Mouse (Mus musculus): Measurements from ENCODE around the gene Kcnj9. TPM values are rescaled to one million over a fixed set of nuclear protein-coding genes. Genes with fewer than 3 reads are reported as not detected.

Gene Kcnj9
- total and polyA plus RNA-seq, 2 experiments, result 0.02 to 0.09 TPM

GRCm38 (mm10) chr1:172274116-172274515 is 55.0 kb downstream of the Kcnj9 start:
- Histone ChIP-seq H3K27me3 (ENCODE audit: control insufficient read depth, insufficient read depth, low read length) (no peaks in the 10 kb centered on the region), H3K27ac (replicated peaks; ENCODE audit: insufficient read depth, low read depth, low read length) (no peak overlapping the region), H3K4me3 (ENCODE audit: insufficient read depth, low read depth, low read length) (no peak overlapping the region), H3K79me2 (ENCODE audit: control insufficient read depth, insufficient read depth, low read length) (no peaks in the 10 kb centered on the region), H3K9ac (ENCODE audit: low read depth, low read length) (no peak overlapping the region), H3K4me1 (ENCODE audit: control insufficient read depth, insufficient read depth, low read length) (peaks cover 7% of the 10 kb centered on the region; the same call in 1 of the 2 replicates), H3K36me3 (ENCODE audit: control insufficient read depth, insufficient read depth, low read length) (no peaks in the 10 kb centered on the region)
- WGBS, result 32% methylated on average over 5 of the region's 5 CpGs
- DNase-seq (ENCODE audit: extremely low read depth, low read depth, low spot score), result peak; percentile 61
- TF ChIP-seq POLR2A (IDR thresholded peaks at IDR 0.05; ENCODE audit: extremely low read depth, insufficient read depth, low read length), result no peak
- no peak for TF ChIP-seq CTCF (IDR thresholded peaks at IDR 0.05; ENCODE audit: low read depth, low read length)

GRCm38 (mm10) chr1:172273386-172273785 is 55.7 kb downstream of the Kcnj9 start:
- no peak overlapping the region for H3K4me3 ChIP-seq (ENCODE audit: insufficient read depth, low read depth, low read length)
- peaks cover 7% of the 10 kb centered on the region; the same call in 1 of the 2 replicates for H3K4me1 ChIP-seq (ENCODE audit: control insufficient read depth, insufficient read depth, low read length)
- H3K9ac ChIP-seq (ENCODE audit: low read depth, low read length), result no peak overlapping the region
- H3K79me2 ChIP-seq (ENCODE audit: control insufficient read depth, insufficient read depth, low read length), result no peaks in the 10 kb centered on the region
- H3K27ac ChIP-seq (replicated peaks; ENCODE audit: insufficient read depth, low read depth, low read length), result no peak overlapping the region
- no peak for TF ChIP-seq CTCF (IDR thresholded peaks at IDR 0.05; ENCODE audit: low read depth, low read length)
- no peak for TF ChIP-seq POLR2A (IDR thresholded peaks at IDR 0.05; ENCODE audit: extremely low read depth, insufficient read depth, low read length)
- no peaks in the 10 kb centered on the region for H3K27me3 ChIP-seq (ENCODE audit: control insufficient read depth, insufficient read depth, low read length)
- H3K36me3 ChIP-seq (ENCODE audit: control insufficient read depth, insufficient read depth, low read length), result no peaks in the 10 kb centered on the region
- DNase-seq (ENCODE audit: extremely low read depth, low read depth, low spot score), result no peak
- 90% methylated on average over 6 of the region's 6 CpGs for WGBS

GRCm38 (mm10) chr1:172271765-172272164 is 57.4 kb downstream of the Kcnj9 start:
- no peak overlapping the region for H3K9ac ChIP-seq (ENCODE audit: low read depth, low read length)
- H3K4me1 ChIP-seq (ENCODE audit: control insufficient read depth, insufficient read depth, low read length), result peaks cover 7% of the 10 kb centered on the region; the same call in 1 of the 2 replicates
- no peak overlapping the region for H3K27ac ChIP-seq (replicated peaks; ENCODE audit: insufficient read depth, low read depth, low read length)
- H3K79me2 ChIP-seq (ENCODE audit: control insufficient read depth, insufficient read depth, low read length), result no peaks in the 10 kb centered on the region
- TF ChIP-seq CTCF (IDR thresholded peaks at IDR 0.05; ENCODE audit: low read depth, low read length), result no peak
- no peak for TF ChIP-seq POLR2A (IDR thresholded peaks at IDR 0.05; ENCODE audit: extremely low read depth, insufficient read depth, low read length)
- no peak overlapping the region for H3K4me3 ChIP-seq (ENCODE audit: insufficient read depth, low read depth, low read length)
- 88% methylated on average over 10 of the region's 10 CpGs for WGBS
- H3K27me3 ChIP-seq (ENCODE audit: control insufficient read depth, insufficient read depth, low read length), result no peaks in the 10 kb centered on the region
- DNase-seq (ENCODE audit: extremely low read depth, low read depth, low spot score), result no peak
- no peaks in the 10 kb centered on the region for H3K36me3 ChIP-seq (ENCODE audit: control insufficient read depth, insufficient read depth, low read length)

GRCm38 (mm10) chr1:172271208-172271607 is 57.9 kb downstream of the Kcnj9 start:
- Histone ChIP-seq H3K27me3 (ENCODE audit: control insufficient read depth, insufficient read depth, low read length) (no peaks in the 10 kb centered on the region), H3K4me1 (ENCODE audit: control insufficient read depth, insufficient read depth, low read length) (peaks cover 7% of the 10 kb centered on the region; the same call in 1 of the 2 replicates), H3K36me3 (ENCODE audit: control insufficient read depth, insufficient read depth, low read length) (no peaks in the 10 kb centered on the region), H3K27ac (replicated peaks; ENCODE audit: insufficient read depth, low read depth, low read length) (no peak overlapping the region), H3K79me2 (ENCODE audit: control insufficient read depth, insufficient read depth, low read length) (no peaks in the 10 kb centered on the region), H3K9ac (ENCODE audit: low read depth, low read length) (no peak overlapping the region), H3K4me3 (ENCODE audit: insufficient read depth, low read depth, low read length) (no peak overlapping the region)
- no peak for DNase-seq (ENCODE audit: extremely low read depth, low read depth, low spot score)
- 85% methylated on average over 3 of the region's 3 CpGs for WGBS
- TF ChIP-seq CTCF (IDR thresholded peaks at IDR 0.05; ENCODE audit: low read depth, low read length), result no peak
- no peak for TF ChIP-seq POLR2A (IDR thresholded peaks at IDR 0.05; ENCODE audit: extremely low read depth, insufficient read depth, low read length)

Other genes with a start within 250 kb of the Kcnj9 start
- gene Copa, start 246.8 kb downstream of the Kcnj9 start, total RNA-seq (2014; rRNA removed), result 108 and 125 TPM in 2 replicates
- 25.7 and 31.7 TPM in 2 replicates for gene Copa, start 246.8 kb downstream of the Kcnj9 start, polyA plus RNA-seq (2012; rRNA removed)
- gene Ncstn, start 246.5 kb downstream of the Kcnj9 start, total RNA-seq (2014; rRNA removed), result 28.9 and 38.8 TPM in 2 replicates
- 35.7 and 50.1 TPM in 2 replicates for gene Ncstn, start 246.5 kb downstream of the Kcnj9 start, polyA plus RNA-seq (2012; rRNA removed)
- gene Pex19, start 202.6 kb downstream of the Kcnj9 start, total RNA-seq (2014; rRNA removed), result 87.3 and 92.5 TPM in 2 replicates
- 99.3 and 113 TPM in 2 replicates for gene Pex19, start 202.6 kb downstream of the Kcnj9 start, polyA plus RNA-seq (2012; rRNA removed)
- gene Dcaf8, start 181.2 kb downstream of the Kcnj9 start, total RNA-seq (2014; rRNA removed), result 92.7 and 95.6 TPM in 2 replicates
- gene Dcaf8, start 181.2 kb downstream of the Kcnj9 start, polyA plus RNA-seq (2012; rRNA removed), result 48.5 and 54.1 TPM in 2 replicates
- gene Pea15a, start 122.5 kb downstream of the Kcnj9 start, total RNA-seq (2014; rRNA removed), result 9.4 and 13.1 TPM in 2 replicates
- 8.4 and 10.2 TPM in 2 replicates for gene Pea15a, start 122.5 kb downstream of the Kcnj9 start, polyA plus RNA-seq (2012; rRNA removed)
- 0.07 and 0.74 TPM in 2 replicates for gene Casq1, start 109.5 kb downstream of the Kcnj9 start, total RNA-seq (2014; rRNA removed)
- 0.16 and 0.21 TPM in 2 replicates for gene Casq1, start 109.5 kb downstream of the Kcnj9 start, polyA plus RNA-seq (2012; rRNA removed)
- gene Atp1a4, start 70.9 kb downstream of the Kcnj9 start, total RNA-seq (2014; rRNA removed), result 0.07 and 0.09 TPM in 2 replicates
- gene Atp1a4, start 70.9 kb downstream of the Kcnj9 start, polyA plus RNA-seq (2012; rRNA removed), result 0.02 TPM in 1 of 2 replicates, not detected in the other
- 3.6 and 9.7 TPM in 2 replicates for gene Igsf8, start 67.7 kb downstream of the Kcnj9 start, total RNA-seq (2014; rRNA removed)
- 15.3 and 26.3 TPM in 2 replicates for gene Igsf8, start 67.7 kb downstream of the Kcnj9 start, polyA plus RNA-seq (2012; rRNA removed)
- gene Atp1a2, start 31.3 kb downstream of the Kcnj9 start, total RNA-seq (2014; rRNA removed), result 0.92 and 0.94 TPM in 2 replicates
- 0.37 and 0.59 TPM in 2 replicates for gene Atp1a2, start 31.3 kb downstream of the Kcnj9 start, polyA plus RNA-seq (2012; rRNA removed)
- 0.37 and 0.47 TPM in 2 replicates for gene Kcnj10, start 11.9 kb upstream of the Kcnj9 start, total RNA-seq (2014; rRNA removed)
- gene Kcnj10, start 11.9 kb upstream of the Kcnj9 start, polyA plus RNA-seq (2012; rRNA removed), result 0.34 and 0.39 TPM in 2 replicates
- gene Pigm, start 47.2 kb upstream of the Kcnj9 start, total RNA-seq (2014; rRNA removed), result 3.6 and 3.7 TPM in 2 replicates
- gene Pigm, start 47.2 kb upstream of the Kcnj9 start, polyA plus RNA-seq (2012; rRNA removed), result 2.9 and 4.4 TPM in 2 replicates
- gene Slamf9, start 146.0 kb upstream of the Kcnj9 start, total RNA-seq (2014; rRNA removed), result 0.87 and 0.92 TPM in 2 replicates
- gene Slamf9, start 146.0 kb upstream of the Kcnj9 start, polyA plus RNA-seq (2012; rRNA removed), result 0.17 and 0.53 TPM in 2 replicates
- 0.27 and 0.28 TPM in 2 replicates for gene Igsf9, start 152.5 kb upstream of the Kcnj9 start, total RNA-seq (2014; rRNA removed)
- 0.55 and 0.80 TPM in 2 replicates for gene Igsf9, start 152.5 kb upstream of the Kcnj9 start, polyA plus RNA-seq (2012; rRNA removed)
- 14.9 and 18.7 TPM in 2 replicates for gene Tagln2, start 170.7 kb upstream of the Kcnj9 start, total RNA-seq (2014; rRNA removed)
- 22.3 and 25.6 TPM in 2 replicates for gene Tagln2, start 170.7 kb upstream of the Kcnj9 start, polyA plus RNA-seq (2012; rRNA removed)
- 0.09 and 0.13 TPM in 2 replicates for gene Cfap45, start 191.5 kb upstream of the Kcnj9 start, total RNA-seq (2014; rRNA removed)
- gene Cfap45, start 191.5 kb upstream of the Kcnj9 start, polyA plus RNA-seq (2012; rRNA removed), result 0.39 TPM in 1 of 2 replicates, not detected in the other
- 0.07 TPM in 1 of 2 replicates, not detected in the other for gene Vsig8, start 226.6 kb upstream of the Kcnj9 start, total RNA-seq (2014; rRNA removed)
- gene Vsig8, start 226.6 kb upstream of the Kcnj9 start, polyA plus RNA-seq (2012; rRNA removed), result not detected in 2 replicates

Data from liver, adult 2 months (tissue).